Mouse (Mus musculus) erythroblast, embryonic 14.5 days (primary cell): ENCODE measurements around the gene Trim24. TPM values are rescaled to one million over a fixed set of nuclear protein-coding genes. Genes with fewer than 3 reads are reported as not detected.

ENCODE experiments used
- H3K27me3 ChIP-seq: 2 replicates; pipeline ENCODE4 v1.6.1; 2012; ENCODE audit warnings: inconsistent platforms; ENCODE audit not compliant: control insufficient read depth
- H3K36me3 ChIP-seq: 2 replicates; pipeline ENCODE4 v1.6.1; 2012; ENCODE audit warnings: mild to moderate bottlenecking, inconsistent platforms; ENCODE audit not compliant: control insufficient read depth
- H3K4me1 ChIP-seq: 2 replicates; pipeline ENCODE4 v1.6.1; 2012; ENCODE audit warnings: inconsistent platforms; ENCODE audit not compliant: control insufficient read depth
- H3K4me3 ChIP-seq: replicated peaks from 2 replicates; pipeline ENCODE3; 2012; ENCODE audit warnings: moderate library complexity, mild to moderate bottlenecking, inconsistent platforms
- H3K9me3 ChIP-seq: 2 replicates; pipeline ENCODE4 v1.6.1; 2012; ENCODE audit warnings: low read length, inconsistent platforms, mixed read lengths; ENCODE audit not compliant: control insufficient read depth
- GATA1 ChIP-seq: IDR thresholded peaks from 2 replicates; pipeline ENCODE4 v1.6.1; 2012; ENCODE audit warnings: low read length, inconsistent platforms, mixed read lengths
- TAL1 ChIP-seq: IDR thresholded peaks from 3 replicates; pipeline ENCODE4 v1.6.1; 2012; ENCODE audit warnings: low read length, inconsistent platforms, mixed read lengths
- polyA plus RNA-seq: library from polyadenylated mRNA; stranded (reverse); fragments of >175 nt; gene quantifications from 2 replicates; pipeline ENCODE4 v1.2.3, GENCODE M21; 2012

The Trim24 gene
- polyA plus RNA-seq, 1 experiment, result 0.66 TPM

- no peaks in the 10 kb centered on the region for H3K36me3 ChIP-seq
- no peak for TF ChIP-seq GATA1
- no peak for TF ChIP-seq TAL1
- no peaks in the 10 kb centered on the region for H3K27me3 ChIP-seq
- no peak overlapping the region for H3K4me3 ChIP-seq
- peaks cover 3% of the 10 kb centered on the region; the same call in 1 of the 2 replicates for H3K9me3 ChIP-seq
- H3K4me1 ChIP-seq, result peaks cover 28% of the 10 kb centered on the region
These were observed 12.5 kb upstream of the Trim24 start for GRCm38 (mm10) chr6:37858126-37858525.

GRCm38 (mm10) chr6:37862893-37863292, 7.7 kb upstream of the Trim24 start:
- Histone ChIP-seq H3K9me3 (peaks cover 3% of the 10 kb centered on the region; the same call in 1 of the 2 replicates), H3K36me3 (no peaks in the 10 kb centered on the region), H3K27me3 (no peaks in the 10 kb centered on the region), H3K4me1 (peaks cover 32% of the 10 kb centered on the region), H3K4me3 (no peak overlapping the region)
- TF ChIP-seq TAL1 (peak; percentile 77), GATA1 (peak; percentile 45; the same call in 1 of the 2 replicates)

DNA sequence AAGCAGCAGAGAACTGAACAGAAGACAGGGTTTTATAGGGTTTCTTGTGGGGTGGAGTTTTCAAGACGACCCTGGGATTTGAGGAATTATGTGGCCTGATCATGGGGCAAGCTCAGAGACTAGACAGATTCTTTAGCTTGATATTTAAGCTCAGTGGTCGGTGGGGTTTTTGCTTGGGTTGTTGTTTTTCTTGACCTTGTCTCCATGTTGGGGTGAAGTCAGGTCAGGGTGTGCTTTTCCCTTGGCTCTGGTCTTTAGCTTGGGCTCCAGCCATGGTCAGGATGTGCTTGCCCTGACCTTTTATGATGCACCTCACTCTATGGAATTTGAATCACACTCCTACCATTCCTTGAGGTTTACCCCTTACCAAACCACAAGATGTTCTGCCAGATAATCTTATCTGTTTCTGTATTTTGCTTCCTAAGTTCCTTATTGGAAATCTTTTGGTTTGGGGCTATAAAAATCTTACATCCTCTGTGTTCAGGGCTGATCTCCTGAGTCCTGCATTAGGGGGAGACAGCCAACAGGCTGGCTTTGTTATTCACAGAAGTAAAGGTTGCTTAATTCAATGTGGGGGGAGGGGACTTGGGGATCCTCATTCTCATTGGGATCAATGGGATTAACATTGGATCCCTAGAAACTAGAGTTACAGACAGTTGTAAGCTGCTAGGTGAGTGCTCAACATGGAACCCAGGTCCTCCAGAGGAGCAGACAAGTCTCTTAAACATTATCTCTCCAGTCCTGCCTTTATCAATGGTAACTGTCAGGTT, 6.5 kb upstream of the Trim24 start:
- peaks cover 32% of the 10 kb centered on the region for H3K4me1 ChIP-seq
- TF ChIP-seq TAL1, result no peak
- TF ChIP-seq GATA1, result no peak
- H3K9me3 ChIP-seq, result peaks cover 3% of the 10 kb centered on the region; the same call in 1 of the 2 replicates
- no peaks in the 10 kb centered on the region for H3K36me3 ChIP-seq
- no peak overlapping the region for H3K4me3 ChIP-seq
- no peaks in the 10 kb centered on the region for H3K27me3 ChIP-seq

DNA sequence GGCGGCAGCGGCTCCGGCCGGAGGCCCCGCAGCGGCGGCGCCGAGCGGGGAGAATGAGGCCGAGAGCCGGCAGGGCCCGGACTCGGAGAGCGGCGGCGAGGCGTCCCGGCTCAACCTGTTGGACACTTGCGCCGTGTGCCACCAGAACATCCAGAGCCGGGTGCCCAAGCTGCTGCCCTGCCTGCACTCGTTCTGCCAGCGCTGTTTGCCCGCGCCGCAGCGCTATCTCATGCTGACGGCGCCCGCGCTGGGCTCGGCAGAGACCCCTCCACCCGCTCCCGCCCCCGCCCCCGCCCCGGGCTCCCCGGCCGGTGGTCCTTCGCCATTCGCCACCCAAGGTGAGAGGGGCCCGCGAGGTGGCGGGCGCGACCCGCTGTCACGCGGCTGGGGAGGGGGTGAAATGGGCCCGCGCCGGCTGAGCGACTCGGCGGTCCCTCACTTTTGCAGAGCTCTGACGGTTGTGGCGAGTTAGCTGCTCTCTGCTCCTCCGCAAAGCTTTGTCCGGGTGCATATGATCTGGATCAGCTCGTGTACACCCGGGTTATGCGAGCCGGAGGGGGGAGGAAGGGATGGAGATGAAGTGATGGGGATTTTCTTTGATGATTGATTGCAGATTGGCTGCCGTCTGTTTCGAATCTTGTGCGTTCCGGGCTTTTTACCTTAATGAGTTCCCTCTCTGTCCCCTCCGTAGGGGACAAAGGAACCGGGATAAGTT, 683 bp downstream of the Trim24 start:
- no peaks in the 10 kb centered on the region for H3K27me3 ChIP-seq
- H3K4me1 ChIP-seq, result peaks cover 21% of the 10 kb centered on the region
- peak overlapping the region; percentile 92 for H3K4me3 ChIP-seq
- no peak for TF ChIP-seq GATA1
- TF ChIP-seq TAL1, result no peak
- H3K36me3 ChIP-seq, result peaks cover 30% of the 10 kb centered on the region
- H3K9me3 ChIP-seq, result peaks cover 38% of the 10 kb centered on the region

GRCm38 (mm10) chr6:37872861-37873260, 2.2 kb downstream of the Trim24 start:
- H3K9me3 ChIP-seq, result peaks cover 42% of the 10 kb centered on the region
- peaks cover 46% of the 10 kb centered on the region for H3K36me3 ChIP-seq
- H3K4me3 ChIP-seq, result no peak overlapping the region

GRCm38 (mm10) chr6:37873731-37874130, 3.1 kb downstream of the Trim24 start:
- Histone ChIP-seq H3K4me3 (no peak overlapping the region), H3K9me3 (peaks cover 42% of the 10 kb centered on the region), H3K4me1 (peaks cover 24% of the 10 kb centered on the region), H3K27me3 (no peaks in the 10 kb centered on the region), H3K36me3 (peaks cover 50% of the 10 kb centered on the region)
- TF ChIP-seq GATA1 (no peak), TAL1 (no peak)

More at GRCm38 (mm10) chr6:37872861-37873260, 2.2 kb downstream of the Trim24 start:
- TF ChIP-seq TAL1 (no peak), GATA1 (no peak)
- Histone ChIP-seq H3K27me3 (no peaks in the 10 kb centered on the region), H3K4me1 (peaks cover 24% of the 10 kb centered on the region)

DNA sequence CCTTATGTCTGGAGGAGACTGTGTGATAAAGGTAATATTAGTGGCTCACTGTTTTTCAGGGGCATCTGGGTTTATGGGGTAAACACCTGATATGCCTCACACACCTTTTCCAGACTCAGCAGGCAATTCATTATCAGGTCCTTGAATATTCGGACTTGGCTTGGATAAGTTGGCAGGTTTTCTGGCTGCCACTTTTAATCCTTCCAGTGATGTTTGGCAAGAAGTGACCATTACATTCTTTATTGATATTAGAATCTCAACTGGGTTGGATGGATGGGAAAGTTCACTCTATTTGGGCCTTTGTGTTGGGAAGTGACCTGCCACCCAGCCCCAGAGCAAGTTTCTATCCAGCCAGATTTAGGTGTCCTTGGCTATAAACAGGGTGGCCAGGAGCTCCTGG, 7.6 kb downstream of the Trim24 start:
- peaks cover 58% of the 10 kb centered on the region for H3K36me3 ChIP-seq

DNA sequence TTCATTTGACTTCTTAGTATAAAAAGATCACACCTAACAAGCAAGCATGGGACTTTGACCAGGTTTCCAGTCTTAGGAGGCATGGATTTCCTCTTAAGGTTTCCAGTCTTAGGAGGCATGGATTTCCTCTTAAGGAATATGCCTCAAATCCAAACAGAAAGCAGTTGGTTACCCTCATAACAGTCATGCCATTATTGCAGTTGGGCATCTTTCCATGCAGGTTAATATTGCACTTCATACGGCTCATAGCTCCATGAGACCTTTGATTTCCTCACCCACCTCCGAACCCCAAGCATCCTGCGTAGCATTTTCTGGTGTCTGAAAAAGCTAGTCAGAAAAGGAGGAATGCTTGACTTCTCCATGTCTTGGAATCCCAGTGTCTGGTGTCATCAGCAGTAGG, 10.0 kb downstream of the Trim24 start:
- H3K27me3 ChIP-seq, result no peaks in the 10 kb centered on the region
- H3K36me3 ChIP-seq, result peaks cover 40% of the 10 kb centered on the region
- H3K9me3 ChIP-seq, result peaks cover 17% of the 10 kb centered on the region
- H3K4me3 ChIP-seq, result no peak overlapping the region
- peaks cover 3% of the 10 kb centered on the region for H3K4me1 ChIP-seq
- no peak for TF ChIP-seq TAL1
- no peak for TF ChIP-seq GATA1

More for the DNA sequence above, 7.6 kb downstream of the Trim24 start:
- Histone ChIP-seq H3K9me3 (peaks cover 38% of the 10 kb centered on the region), H3K4me3 (no peak overlapping the region), H3K4me1 (peaks cover 3% of the 10 kb centered on the region), H3K27me3 (no peaks in the 10 kb centered on the region)
- TF ChIP-seq TAL1 (no peak), GATA1 (no peak)

GRCm38 (mm10) chr6:37893586-37893985, 23.0 kb downstream of the Trim24 start:
- no peaks in the 10 kb centered on the region for H3K36me3 ChIP-seq
- H3K4me1 ChIP-seq, result peaks cover 5% of the 10 kb centered on the region
- H3K9me3 ChIP-seq, result no peaks in the 10 kb centered on the region; the same call in 1 of the 2 replicates
- H3K27me3 ChIP-seq, result no peaks in the 10 kb centered on the region
- no peak overlapping the region for H3K4me3 ChIP-seq
- TF ChIP-seq TAL1, result no peak
- TF ChIP-seq GATA1, result no peak
